Mouse (Mus musculus) stomach, embryonic 15.5 days (tissue): Measurements from ENCODE around the gene Noc4l. TPM values are rescaled to one million over a fixed set of nuclear protein-coding genes. Genes with fewer than 3 reads are reported as not detected.

Experiments used
- ATAC-seq: fragments of 200-750 bp; cut with Nextera tagmentation; 2 replicates; pipeline ENCODE4 v1.8.0; 2017; ENCODE audit warnings: low read depth, moderate number of reproducible peaks, moderate TSS enrichment; ENCODE audit not compliant: insufficient read depth, low FRiP score
- H3K27ac ChIP-seq: fragments of 300-500 bp; sonication (generic); 2 replicates; pipeline ENCODE4 v1.5.1; 2015; ENCODE audit warnings: mild to moderate bottlenecking, inconsistent platforms
- H3K27me3 ChIP-seq: fragments of 300-500 bp; sonication (generic); replicated peaks from 2 replicates; pipeline ENCODE4 v1.6.1; 2015; ENCODE audit warnings: inconsistent platforms
- H3K36me3 ChIP-seq: fragments of 300-500 bp; sonication (generic); 2 replicates; pipeline ENCODE4 v1.6.1; 2015; ENCODE audit warnings: inconsistent platforms
- H3K4me1 ChIP-seq: fragments of 300-500 bp; sonication (generic); 2 replicates; pipeline ENCODE4 v1.6.1; 2015; ENCODE audit warnings: inconsistent platforms
- H3K4me2 ChIP-seq: fragments of 300-500 bp; sonication (generic); 2 replicates; pipeline ENCODE4 v1.6.1; 2015; ENCODE audit warnings: mild to moderate bottlenecking, inconsistent platforms
- H3K4me3 ChIP-seq: fragments of 300-500 bp; sonication (generic); replicated peaks from 2 replicates; pipeline ENCODE4 v1.5.1; 2015; ENCODE audit warnings: inconsistent platforms
- H3K9ac ChIP-seq: fragments of 300-500 bp; sonication (generic); 2 replicates; pipeline ENCODE4 v1.6.1; 2015; ENCODE audit warnings: inconsistent platforms
- H3K9me3 ChIP-seq: fragments of 300-500 bp; sonication (generic); 2 replicates; pipeline ENCODE4 v1.6.1; 2016; ENCODE audit warnings: inconsistent platforms
- WGBS: fragments of 180-500 bp; shearing (Covaris S2); methylation state at CpG from one replicate; pipeline ENCODE4 v1.1.7; 2015; 5-methylcytosine and 5-hydroxymethylcytosine counted together
- polyA plus RNA-seq: library from polyadenylated mRNA; unstranded; fragments of >200 nt; fragmentation: Nextera tagmentation; extraction: Ambion mirVana; gene quantifications from 2 replicates; pipeline ENCODE4 v1.2.1, GENCODE M21; 2015

Noc4l gene
- polyA plus RNA-seq, 1 experiment from 2014 or later: 44.8 TPM

DNA sequence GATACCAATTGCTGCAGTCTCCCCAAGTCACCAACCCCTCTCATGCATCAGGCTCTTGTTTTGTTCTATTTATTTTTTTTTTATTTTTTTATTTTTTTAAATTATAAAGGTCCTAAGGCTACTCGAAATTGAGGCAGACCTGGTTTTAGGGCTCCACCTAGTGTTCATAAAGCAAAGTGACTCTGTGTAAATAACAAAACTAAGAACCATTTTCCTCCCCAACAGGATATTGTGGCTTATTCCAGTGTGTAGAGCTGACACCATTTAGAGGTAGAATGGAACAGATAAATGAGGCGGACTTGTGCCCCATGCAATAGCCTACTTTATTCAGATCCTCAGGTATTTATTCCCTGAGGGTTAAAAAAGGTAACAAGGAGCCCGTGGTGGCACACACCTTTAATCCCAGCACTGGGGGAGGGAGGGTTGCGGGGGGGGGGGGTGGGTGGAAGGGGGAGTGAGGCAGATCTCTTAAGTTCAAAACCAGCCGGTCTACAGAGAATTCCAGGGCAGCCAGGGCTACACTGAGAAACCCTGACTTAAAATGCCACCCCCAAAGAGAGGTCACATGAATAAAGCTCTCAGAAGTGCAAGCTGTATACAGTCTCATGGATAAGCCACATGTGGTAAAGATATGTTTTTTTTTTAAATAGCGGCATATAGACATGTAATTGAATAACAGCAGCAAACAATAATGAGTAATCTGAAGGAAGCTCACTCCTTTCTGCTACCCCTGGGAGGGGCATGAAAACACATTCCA, 17.1 kb downstream of the Noc4l start:
- ATAC-seq: no peak
- no peaks in the 10 kb centered on the region for H3K4me1 ChIP-seq
- no peak overlapping the region for H3K27ac ChIP-seq
- no peaks in the 10 kb centered on the region for H3K27me3 ChIP-seq
- no peak overlapping the region for H3K9ac ChIP-seq
- no peaks in the 10 kb centered on the region for H3K9me3 ChIP-seq
- H3K4me2 ChIP-seq: no peak overlapping the region
- no peak overlapping the region for H3K4me3 ChIP-seq
- no peaks in the 10 kb centered on the region for H3K36me3 ChIP-seq
- 37% methylated on average over 6 of the region's 6 CpGs for WGBS

- no peaks in the 10 kb centered on the region for H3K27me3 ChIP-seq
- no peak overlapping the region for H3K4me3 ChIP-seq
- H3K27ac ChIP-seq: no peak overlapping the region
- no peaks in the 10 kb centered on the region for H3K36me3 ChIP-seq
- no peak overlapping the region for H3K4me2 ChIP-seq
- H3K9me3 ChIP-seq: no peaks in the 10 kb centered on the region
- WGBS: 73% methylated on average over 2 of the region's 2 CpGs
- H3K9ac ChIP-seq: no peak overlapping the region
- no peak for ATAC-seq
- no peaks in the 10 kb centered on the region for H3K4me1 ChIP-seq
Measured at GRCm38 (mm10) chr5:110629525-110630120, 23.6 kb downstream of the Noc4l start.

- Histone ChIP-seq H3K27me3 (no peaks in the 10 kb centered on the region), H3K9ac (no peak overlapping the region), H3K36me3 (no peaks in the 10 kb centered on the region), H3K4me1 (no peaks in the 10 kb centered on the region), H3K4me2 (no peak overlapping the region), H3K27ac (no peak overlapping the region), H3K4me3 (no peak overlapping the region), H3K9me3 (no peaks in the 10 kb centered on the region)
- no peak for ATAC-seq
- WGBS: 18% methylated on average over 19 of the region's 19 CpGs
Measured at GRCm38 (mm10) chr5:110628156-110628555, 25.1 kb downstream of the Noc4l start.

GRCm38 (mm10) chr5:110627351-110627750, 25.9 kb downstream of the Noc4l start:
- Histone ChIP-seq H3K27me3 (no peaks in the 10 kb centered on the region), H3K4me2 (no peak overlapping the region), H3K9ac (no peak overlapping the region), H3K4me1 (no peaks in the 10 kb centered on the region), H3K9me3 (no peaks in the 10 kb centered on the region), H3K36me3 (no peaks in the 10 kb centered on the region), H3K4me3 (no peak overlapping the region), H3K27ac (no peak overlapping the region)
- WGBS: 68% methylated on average over 10 of the region's 10 CpGs
- no peak for ATAC-seq

DNA sequence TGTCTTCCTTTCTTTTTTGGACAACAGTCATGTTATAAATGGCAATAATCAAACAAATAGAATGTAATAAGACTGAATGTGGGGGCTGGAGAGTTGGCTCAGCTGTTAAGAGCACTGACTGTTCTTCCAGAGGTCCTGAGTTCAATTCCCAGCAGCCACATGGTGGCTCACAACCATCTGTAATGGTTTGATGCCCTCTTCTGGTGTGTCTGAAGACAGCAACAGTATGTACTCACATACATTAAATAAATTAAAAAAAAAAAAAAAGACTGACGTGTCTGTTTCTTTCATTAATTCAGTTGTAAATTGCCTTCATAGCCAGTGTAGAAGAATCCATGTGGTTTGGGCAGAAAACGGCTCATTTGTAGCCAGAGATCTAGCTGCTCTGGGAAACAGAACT, 28.9 kb downstream of the Noc4l start:
- Histone ChIP-seq H3K4me2 (no peak overlapping the region), H3K9me3 (no peaks in the 10 kb centered on the region), H3K27me3 (no peaks in the 10 kb centered on the region), H3K9ac (no peak overlapping the region), H3K36me3 (no peaks in the 10 kb centered on the region), H3K4me3 (no peak overlapping the region), H3K4me1 (no peaks in the 10 kb centered on the region), H3K27ac (no peak overlapping the region)
- ATAC-seq: no peak
- WGBS: 78% methylated on average over 2 of the region's 2 CpGs

DNA sequence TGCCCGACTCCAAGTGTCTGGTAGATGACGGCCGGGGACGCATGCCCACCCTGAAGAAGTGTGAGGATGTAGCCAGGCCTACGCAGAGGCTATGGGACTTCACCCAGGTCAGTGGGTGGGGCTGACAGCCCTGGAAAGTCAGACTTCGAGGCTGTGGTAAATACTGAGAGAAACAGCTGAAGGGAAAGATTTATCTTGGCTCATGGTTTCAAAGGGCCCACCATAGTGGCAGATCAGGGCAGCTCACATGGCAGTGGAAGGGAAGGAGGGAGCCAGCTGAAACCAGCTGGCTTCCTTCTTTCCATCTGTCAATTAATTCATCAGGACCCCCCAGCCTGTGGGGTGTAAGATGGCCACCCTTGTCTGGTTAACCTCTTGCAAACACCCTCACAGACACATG, 34.0 kb downstream of the Noc4l start:
- Histone ChIP-seq H3K4me2 (no peak overlapping the region), H3K4me1 (no peaks in the 10 kb centered on the region), H3K27ac (no peak overlapping the region), H3K27me3 (no peaks in the 10 kb centered on the region), H3K9me3 (no peaks in the 10 kb centered on the region), H3K36me3 (no peaks in the 10 kb centered on the region), H3K9ac (no peak overlapping the region), H3K4me3 (no peak overlapping the region)
- WGBS: 81% methylated on average over 6 of the region's 6 CpGs
- no peak for ATAC-seq

GRCm38 (mm10) chr5:110611435-110612158, 41.6 kb downstream of the Noc4l start:
- Histone ChIP-seq H3K9me3 (no peaks in the 10 kb centered on the region), H3K4me3 (no peak overlapping the region), H3K9ac (no peak overlapping the region), H3K36me3 (no peaks in the 10 kb centered on the region), H3K27ac (no peak overlapping the region), H3K27me3 (no peaks in the 10 kb centered on the region), H3K4me1 (0 out of 2 replicates have a peak, but pooled peaks cover 3% of the 10 kb centered on the region), H3K4me2 (no peak overlapping the region)
- WGBS: 78% methylated on average over 5 of the region's 5 CpGs
- no peak for ATAC-seq

- no peak overlapping the region for H3K4me2 ChIP-seq
- H3K27ac ChIP-seq: no peak overlapping the region
- H3K9me3 ChIP-seq: no peaks in the 10 kb centered on the region
- no peak overlapping the region for H3K9ac ChIP-seq
- H3K4me1 ChIP-seq: 0 out of 2 replicates have a peak, but pooled peaks cover 3% of the 10 kb centered on the region
- ATAC-seq: no peak
- no peaks in the 10 kb centered on the region for H3K27me3 ChIP-seq
- H3K36me3 ChIP-seq: no peaks in the 10 kb centered on the region
- no peak overlapping the region for H3K4me3 ChIP-seq
- 84% methylated on average over 7 of the region's 7 CpGs for WGBS
Measured at GRCm38 (mm10) chr5:110610484-110610883, 42.7 kb downstream of the Noc4l start.

DNA sequence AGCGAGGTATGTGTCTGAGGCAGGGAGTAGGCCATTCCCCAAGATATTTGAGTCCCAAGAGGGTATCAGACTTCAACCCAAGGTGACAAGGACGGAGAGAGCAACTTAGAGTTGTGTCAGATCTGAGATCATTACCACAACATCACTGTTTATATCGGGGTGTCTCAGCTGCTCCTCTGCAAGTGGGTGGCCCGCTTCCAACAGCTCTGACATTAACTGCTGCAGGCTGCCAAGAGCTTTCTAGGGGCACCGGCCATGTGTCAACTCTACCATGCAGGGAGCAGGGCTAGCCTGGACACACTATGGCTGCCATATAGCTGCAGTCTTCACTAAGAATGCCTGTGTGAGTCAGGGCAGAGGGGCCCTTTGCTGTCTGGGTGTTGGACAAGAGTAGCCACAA, 43.3 kb downstream of the Noc4l start:
- H3K4me2 ChIP-seq: no peak overlapping the region
- H3K27me3 ChIP-seq: no peaks in the 10 kb centered on the region
- no peak for ATAC-seq
- no peak overlapping the region for H3K27ac ChIP-seq
- H3K4me3 ChIP-seq: no peak overlapping the region
- 0 out of 2 replicates have a peak, but pooled peaks cover 3% of the 10 kb centered on the region for H3K4me1 ChIP-seq
- no peak overlapping the region for H3K9ac ChIP-seq
- H3K36me3 ChIP-seq: no peaks in the 10 kb centered on the region
- no peaks in the 10 kb centered on the region for H3K9me3 ChIP-seq
- WGBS: 68% methylated on average over 5 of the region's 5 CpGs

DNA sequence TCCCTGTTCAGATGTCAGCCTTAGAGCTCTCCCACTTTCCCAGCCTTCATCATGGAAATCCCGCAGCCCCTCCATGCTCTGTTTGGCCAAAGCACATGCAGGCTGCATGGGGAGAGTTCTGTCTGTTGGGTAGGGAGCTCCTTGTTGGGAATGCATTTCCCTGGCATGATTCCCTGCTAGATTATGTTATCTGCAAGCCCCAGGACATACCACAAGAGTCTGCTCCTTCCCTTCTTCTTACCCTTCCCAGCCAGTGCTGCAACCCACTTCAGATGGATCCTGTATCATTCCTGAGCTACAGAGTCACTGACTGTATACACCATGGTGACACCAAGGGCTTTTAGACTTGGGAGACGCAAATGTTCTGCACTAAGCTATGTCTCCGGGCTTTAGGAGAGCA, 43.8 kb downstream of the Noc4l start:
- no peak for ATAC-seq
- H3K9ac ChIP-seq: no peak overlapping the region

DNA sequence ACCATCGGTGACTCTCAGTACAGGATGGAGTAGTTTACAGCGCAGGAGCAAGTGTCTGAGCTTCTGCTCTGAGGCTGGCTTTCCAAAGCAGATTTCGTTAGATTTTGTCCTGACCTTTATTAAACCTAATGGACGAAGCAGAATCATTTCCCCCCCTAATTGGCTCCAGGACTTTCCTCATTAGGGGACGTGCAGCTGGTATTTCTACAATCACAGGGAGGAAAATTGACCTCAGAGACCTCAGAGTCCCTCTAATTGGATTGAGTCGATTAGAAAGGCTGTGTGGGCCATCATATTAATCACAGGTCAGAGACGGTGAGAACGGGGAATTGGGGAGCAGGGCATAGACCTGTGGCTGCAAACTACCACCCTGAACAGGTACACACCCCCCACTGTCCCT, 44.3 kb downstream of the Noc4l start:
- Histone ChIP-seq H3K4me3 (no peak overlapping the region), H3K4me1 (0 out of 2 replicates have a peak, but pooled peaks cover 3% of the 10 kb centered on the region), H3K4me2 (no peak overlapping the region), H3K9ac (no peak overlapping the region), H3K27me3 (no peaks in the 10 kb centered on the region), H3K9me3 (no peaks in the 10 kb centered on the region), H3K36me3 (no peaks in the 10 kb centered on the region), H3K27ac (no peak overlapping the region)
- WGBS: 62% methylated on average over 8 of the region's 8 CpGs
- no peak for ATAC-seq

More for the DNA sequence above, 43.8 kb downstream of the Noc4l start:
- H3K4me1 ChIP-seq: 0 out of 2 replicates have a peak, but pooled peaks cover 3% of the 10 kb centered on the region
- no peaks in the 10 kb centered on the region for H3K27me3 ChIP-seq
- no peak overlapping the region for H3K4me3 ChIP-seq
- H3K36me3 ChIP-seq: no peaks in the 10 kb centered on the region
- 81% methylated on average over 3 of the region's 3 CpGs for WGBS
- H3K9me3 ChIP-seq: no peaks in the 10 kb centered on the region
- H3K27ac ChIP-seq: no peak overlapping the region
- H3K4me2 ChIP-seq: no peak overlapping the region

DNA sequence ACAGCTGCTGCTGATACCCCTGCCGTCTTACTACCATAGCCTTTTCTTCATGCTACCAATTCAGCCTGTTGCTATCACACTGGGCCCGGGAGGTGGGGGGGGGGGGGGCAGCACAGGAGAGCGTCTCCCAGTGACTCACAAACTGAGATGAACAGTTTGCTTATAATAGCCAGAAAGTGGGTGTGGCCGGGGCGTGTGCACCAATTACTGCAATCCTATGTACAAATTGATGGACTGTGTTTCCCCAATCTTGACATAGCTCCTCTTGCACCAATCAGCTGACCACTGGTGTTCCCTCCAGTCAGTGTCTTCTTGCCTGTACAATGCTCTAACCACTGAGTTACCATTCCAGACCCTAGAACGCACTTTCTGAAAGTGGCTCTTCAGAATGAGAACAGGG, 44.9 kb downstream of the Noc4l start:
- 62% methylated on average over 6 of the region's 6 CpGs for WGBS
- Histone ChIP-seq H3K4me2 (no peak overlapping the region), H3K4me3 (no peak overlapping the region), H3K4me1 (0 out of 2 replicates have a peak, but pooled peaks cover 3% of the 10 kb centered on the region), H3K27ac (no peak overlapping the region), H3K36me3 (no peaks in the 10 kb centered on the region), H3K9me3 (no peaks in the 10 kb centered on the region), H3K27me3 (no peaks in the 10 kb centered on the region), H3K9ac (no peak overlapping the region)
- ATAC-seq: no peak
